ENCODE assay signal across 20 mouse cellular contexts in genomic region chr1:156381217-156381616, GRCm38 (mm10). TPM values are rescaled to one million over a fixed set of nuclear protein-coding genes. Genes with fewer than 3 reads are reported as not detected.
DNase-seq lines count a peak whose midpoint lies in the region; TF ChIP-seq lines count a peak whose summit lies in the region.
"Had no signal": no experiment of that assay in that cellular context is flagged by ENCODE, and none has a peak within 500 bp of the region (broad histone marks: within the 10 kb centered on the region; RNA-seq: fewer than 3 reads in every experiment).

No protein-coding gene starts in this region.

- no peaks in the 10 kb centered on the region for H3K4me1 ChIP-seq in kidney, adult 2 months (ENCODE audit: control insufficient read depth, insufficient read depth, low read length)
- H3K4me1 ChIP-seq: embryonic facial prominence, embryonic 10.5 days; forebrain, embryonic 10.5 days; heart, embryonic 13.5 days had no signal

- 0 out of 2 replicates have a peak, but pooled peaks have one; percentile 2 for TF ChIP-seq CTCF in layer of hippocampus, adult 2 months (conservative IDR thresholded peaks at IDR 0.05)
- no peak for TF ChIP-seq CTCF in kidney, adult 2 months (conservative IDR thresholded peaks at IDR 0.05; ENCODE audit: insufficient read depth, insufficient read length, low read depth, low read length)

- no peak overlapping the region for H3K27ac ChIP-seq in layer of hippocampus, adult 2 months
- no peak overlapping the region for H3K27ac ChIP-seq in kidney, adult 2 months (ENCODE audit: insufficient read depth, low read depth, low read length)
- H3K27ac ChIP-seq: embryonic facial prominence, embryonic 10.5 days; forebrain, embryonic 10.5 days; heart, embryonic 13.5 days had no signal

- DNase-seq in layer of hippocampus, adult 2 months (ENCODE audit: low spot score in 2 of 2), result no peak
- DNase-seq in layer of hippocampus, adult 9-10 months (ENCODE audit: low spot score), result no peak
- DNase-seq in 3T3-L1 (ENCODE audit: low read depth, low spot score) (peak; percentile 6), ES-CJ7 (ENCODE audit: low read depth, low spot score) (peak; percentile 54), R1 (ENCODE audit: low read depth, low spot score) (peak; percentile 61)
- no peak for DNase-seq in kidney, adult 2 months
- DNase-seq in kidney, postnatal 36 days, result no peak
- no peak for DNase-seq in retina, embryonic 14.5 days (ENCODE audit: low spot score)
- DNase-seq: adrenal gland, adult 2 months; adrenal gland, postnatal 25 days; cerebellum, adult 2 months; cerebellum, postnatal 10 days; gastrocnemius, postnatal 36 days; heart, postnatal 36 days had no signal

- no peak for TF ChIP-seq POLR2A in kidney, adult 2 months (IDR thresholded peaks at IDR 0.05; ENCODE audit: low read depth, low read length)

- H3K27me3 ChIP-seq in kidney, adult 2 months (replicated peaks; ENCODE audit: control insufficient read depth, insufficient read depth, low read length), result no peaks in the 10 kb centered on the region
- H3K27me3 ChIP-seq: heart, embryonic 13.5 days had no signal

- 94% methylated on average over 3 of the region's 3 CpGs for WGBS in kidney, adult 2 months

- no peak overlapping the region for H3K4me3 ChIP-seq in layer of hippocampus, adult 2 months
- no peak overlapping the region for H3K4me3 ChIP-seq in kidney, adult 2 months (ENCODE audit: insufficient read depth, low read depth, low read length)
- H3K4me3 ChIP-seq: embryonic facial prominence, embryonic 10.5 days; erythroblast, embryonic 14.5 days; forebrain, embryonic 10.5 days; heart, embryonic 13.5 days had no signal

- no peaks in the 10 kb centered on the region for H3K36me3 ChIP-seq in kidney, adult 2 months (ENCODE audit: control insufficient read depth, insufficient read depth, low read length)
- H3K36me3 ChIP-seq: embryonic facial prominence, embryonic 10.5 days; forebrain, embryonic 10.5 days; heart, embryonic 13.5 days had no signal

RNA-seq across cellular contexts. Expression of gene Gm2000, which starts 15.4 kb away (rescaled TPM):
- 100 to 1,000 TPM; 312 to 322 TPM for total RNA-seq in layer of hippocampus, adult 2 months (2021)
- polyA plus RNA-seq in kidney, adult 2 months (2012; rRNA removed), result 10.7 and 34.1 TPM in 2 replicates

RNA-seq across cellular contexts. Expression of gene Axdnd1, which starts 39.7 kb away (rescaled TPM):
- 1 to 10 TPM in 1 of 2 experiments, under 1 TPM in 1; 0.61 to 1.3 TPM for total RNA-seq in layer of hippocampus, adult 2 months (2021)
- polyA plus RNA-seq in kidney, adult 2 months (2012; rRNA removed), result not detected in 2 replicates
- total RNA-seq: gastrocnemius, adult 8-10 months; heart, postnatal 36 days had no signal
- polyA plus RNA-seq: erythroblast, embryonic 14.5 days; heart, postnatal 0 days had no signal

Comparison
In these comparisons a context has a peak if more than half of its experiments do, and no peak if none do; other contexts are left out.
1. DNase-seq: peak in 3T3-L1 (single experiment), ES-CJ7 (single experiment) and R1 (single experiment); none in layer of hippocampus, adult 2 months (0 of 2), layer of hippocampus, adult 9-10 months (single experiment), kidney, adult 2 months (single experiment), kidney, postnatal 36 days (0 of 2) and retina, embryonic 14.5 days (single experiment).